Mouse (Mus musculus) layer of hippocampus, adult 9-10 months (tissue): ENCODE data around the gene Gxylt2.

Experiments
- DNase-seq: peaks from one replicate; pipeline ENCODE4 v3.0.0; 2022; ENCODE audit warnings: low spot score

The Gxylt2 gene

GRCm38 (mm10) chr6:100799766-100800165 lies 95.2 kb downstream of the Gxylt2 start:
- no peak for DNase-seq

DNA sequence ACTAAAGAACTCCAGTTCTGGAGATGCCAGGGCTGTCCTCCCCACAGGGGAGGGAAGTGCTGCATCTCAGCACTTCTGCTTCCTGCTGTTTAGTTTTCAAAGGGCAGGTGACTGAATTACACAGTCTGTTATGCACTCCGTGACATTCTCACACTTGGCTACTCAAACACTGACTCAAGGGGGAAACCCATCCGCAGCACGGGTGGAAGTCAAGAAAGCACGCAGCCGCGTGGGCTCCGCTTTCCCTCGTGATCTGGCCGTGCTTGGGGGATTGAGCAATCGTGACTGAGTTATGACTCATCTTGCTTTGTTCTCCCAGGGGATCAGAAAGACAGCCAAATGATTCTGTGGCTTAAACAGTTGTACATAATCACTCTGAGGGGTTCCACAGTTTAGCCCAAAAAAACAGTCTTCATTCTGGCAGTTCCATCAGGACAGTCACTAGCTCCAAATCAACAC lies 96.0 kb downstream of the Gxylt2 start:
- DNase-seq = peak; percentile 50

DNA sequence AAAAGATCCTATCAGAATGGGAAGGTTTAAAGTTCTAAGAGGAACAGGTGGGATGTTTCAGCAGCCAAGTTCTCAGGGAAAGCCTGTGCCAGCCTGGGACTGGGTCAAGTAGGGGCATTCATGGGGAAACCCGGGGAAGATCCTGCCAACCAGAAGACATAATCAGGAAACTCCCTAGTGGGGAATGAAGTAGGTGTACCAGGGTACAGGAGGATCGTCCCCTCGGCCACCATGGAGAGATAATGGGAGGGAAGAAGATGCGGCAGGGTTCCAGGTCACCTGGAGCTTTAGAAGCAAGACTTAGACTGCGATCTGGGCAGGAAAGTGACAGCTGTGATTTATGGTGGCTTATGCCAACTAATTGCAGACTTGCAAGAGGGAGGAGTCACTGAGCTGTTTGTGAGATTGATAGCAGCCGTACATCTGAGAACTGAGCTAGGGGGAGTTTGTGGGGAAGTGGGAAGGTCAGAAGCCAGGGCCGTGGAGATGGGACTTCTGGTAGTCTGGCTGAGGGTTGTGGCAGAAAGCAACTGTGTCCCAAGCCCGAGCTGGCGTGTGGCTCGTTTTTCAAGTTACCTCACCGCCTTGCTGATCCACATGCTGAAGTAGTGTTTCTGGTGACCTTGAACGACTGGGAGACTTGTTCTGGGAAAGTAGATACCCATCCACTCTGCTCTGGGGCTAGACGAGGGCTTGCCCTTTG lies 98.0 kb downstream of the Gxylt2 start:
- no peak for DNase-seq

DNA sequence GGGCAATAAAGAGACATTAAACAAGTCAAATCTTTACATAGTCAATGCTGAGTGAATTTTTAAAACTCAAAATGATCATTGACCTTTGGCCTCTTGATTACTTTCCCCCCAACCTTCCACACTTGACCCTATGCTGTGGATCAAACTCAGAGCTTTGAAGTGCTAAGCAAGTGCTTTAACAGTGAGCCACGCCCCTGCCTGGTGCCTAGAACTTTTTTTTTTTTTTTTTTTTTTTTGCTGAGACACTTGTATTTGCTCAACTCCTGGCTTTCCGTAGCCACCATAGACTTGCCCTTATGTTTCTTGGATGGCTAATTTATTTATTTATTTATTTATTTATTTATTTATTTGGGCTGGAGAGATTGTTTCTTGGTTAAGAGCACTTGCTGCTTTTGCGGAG lies 98.7 kb downstream of the Gxylt2 start:
- DNase-seq = no peak

- no peak for DNase-seq
These were observed 102.7 kb downstream of the Gxylt2 start for GRCm38 (mm10) chr6:100807187-100807586.

- DNase-seq = no peak
These were observed 103.2 kb downstream of the Gxylt2 start for GRCm38 (mm10) chr6:100807746-100808145.

DNA sequence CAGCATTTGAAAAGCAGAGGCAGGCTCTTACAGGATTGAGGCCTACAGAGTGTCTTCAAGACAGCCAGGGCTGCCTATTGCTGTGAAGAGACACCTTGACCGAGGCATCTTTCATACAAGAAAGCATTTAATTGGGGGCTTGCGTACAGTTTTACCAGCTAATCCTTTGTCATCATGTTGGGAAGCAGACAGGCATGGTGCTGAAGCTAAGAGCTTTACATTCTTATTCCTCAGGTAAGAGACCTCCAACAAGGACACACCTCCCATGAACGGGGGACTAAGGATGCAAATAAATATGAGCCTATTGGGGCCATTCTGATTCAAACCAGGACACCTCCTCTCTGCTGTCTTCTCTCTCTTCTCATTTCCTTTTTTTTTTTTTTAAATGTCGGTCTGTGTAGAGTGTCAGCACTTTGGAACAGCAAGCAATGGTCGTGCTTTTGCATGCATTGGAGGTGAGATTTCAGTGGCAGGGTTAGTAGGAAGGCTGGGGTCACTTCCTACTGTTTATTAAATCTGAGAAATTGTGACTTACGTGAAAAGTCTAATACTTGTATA lies 103.8 kb downstream of the Gxylt2 start:
- no peak for DNase-seq

GRCm38 (mm10) chr6:100810117-100810516 lies 105.6 kb downstream of the Gxylt2 start:
- no peak for DNase-seq

- no peak for DNase-seq
These were observed 107.2 kb downstream of the Gxylt2 start for GRCm38 (mm10) chr6:100811731-100812130.

DNA sequence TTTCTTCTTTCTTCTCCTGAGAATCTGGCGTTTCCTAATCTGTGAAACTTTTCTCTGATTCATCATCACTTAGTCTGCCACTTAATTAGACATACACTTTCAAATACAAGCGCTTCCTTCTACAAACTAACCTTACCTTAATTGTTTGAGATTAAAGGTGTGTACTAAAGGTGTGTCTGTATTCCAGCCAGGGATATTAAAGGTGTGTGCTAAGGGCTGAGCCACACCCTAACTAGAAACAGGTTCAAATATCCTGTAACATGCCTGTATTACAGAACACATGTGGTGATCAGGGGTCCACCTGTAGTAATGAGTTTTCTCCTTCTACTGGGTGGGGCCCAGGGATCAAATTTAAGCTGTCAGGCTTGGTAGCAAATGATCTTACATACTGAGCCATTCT lies 116.8 kb downstream of the Gxylt2 start:
- no peak for DNase-seq

DNA sequence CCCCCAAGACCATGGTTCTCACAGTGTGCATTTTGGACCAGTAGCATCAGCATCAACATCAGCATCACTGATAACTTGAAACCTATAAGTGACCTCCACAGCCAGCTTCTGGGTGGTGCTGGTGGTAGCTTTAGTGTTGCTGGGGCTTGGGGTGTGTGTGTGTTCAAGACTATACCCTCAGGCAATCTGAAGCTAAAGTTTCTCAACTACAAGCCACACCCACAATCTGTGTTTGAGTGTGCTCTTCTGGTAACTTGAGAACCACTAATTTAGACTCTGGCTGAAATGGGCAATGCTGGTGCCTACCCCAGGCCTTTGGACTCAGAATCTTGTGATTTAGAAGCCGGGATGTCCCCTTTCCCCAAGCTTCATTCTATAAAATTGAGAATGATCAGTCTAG lies 118.8 kb downstream of the Gxylt2 start:
- DNase-seq = no peak

GRCm38 (mm10) chr6:100824381-100824965 lies 119.9 kb downstream of the Gxylt2 start:
- no peak for DNase-seq

DNA sequence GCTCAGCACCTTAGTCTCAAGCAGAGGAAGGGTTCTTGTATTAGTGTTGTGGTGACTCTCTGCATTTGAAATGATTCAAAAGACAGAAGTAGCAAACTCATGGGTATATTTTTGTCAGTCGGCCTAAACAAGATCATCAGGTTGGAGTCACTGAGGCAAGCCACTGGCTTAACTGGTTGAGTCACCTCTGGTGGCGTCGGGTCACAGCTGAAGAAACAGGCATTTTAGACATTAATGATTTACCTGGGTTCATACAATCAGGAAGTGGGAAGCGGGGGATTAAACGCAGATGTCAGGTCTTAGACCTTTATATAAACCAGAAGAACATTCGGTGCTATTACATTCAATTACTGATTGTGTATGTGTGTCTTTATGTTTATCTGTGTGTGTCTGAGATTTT lies 121.5 kb downstream of the Gxylt2 start:
- DNase-seq = no peak

DNA sequence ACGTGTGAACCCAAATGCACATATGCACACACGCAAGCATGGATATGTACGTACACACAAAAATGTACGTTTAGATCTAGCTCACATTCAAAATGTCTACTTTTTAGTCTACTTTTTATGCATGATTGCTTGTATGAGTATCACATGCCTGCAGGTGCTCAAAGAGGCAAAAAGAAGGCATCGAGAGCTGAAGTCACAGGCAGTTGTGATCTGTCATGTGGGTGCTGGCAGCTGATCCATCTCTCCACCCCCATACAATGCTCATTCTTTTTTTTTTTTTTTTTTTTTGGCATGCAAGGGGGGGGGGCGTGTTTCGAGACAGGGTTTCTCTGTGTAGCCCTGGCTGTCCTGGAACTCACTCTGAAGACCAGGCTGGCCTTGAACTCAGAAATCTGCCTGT lies 124.0 kb downstream of the Gxylt2 start:
- no peak for DNase-seq

DNA sequence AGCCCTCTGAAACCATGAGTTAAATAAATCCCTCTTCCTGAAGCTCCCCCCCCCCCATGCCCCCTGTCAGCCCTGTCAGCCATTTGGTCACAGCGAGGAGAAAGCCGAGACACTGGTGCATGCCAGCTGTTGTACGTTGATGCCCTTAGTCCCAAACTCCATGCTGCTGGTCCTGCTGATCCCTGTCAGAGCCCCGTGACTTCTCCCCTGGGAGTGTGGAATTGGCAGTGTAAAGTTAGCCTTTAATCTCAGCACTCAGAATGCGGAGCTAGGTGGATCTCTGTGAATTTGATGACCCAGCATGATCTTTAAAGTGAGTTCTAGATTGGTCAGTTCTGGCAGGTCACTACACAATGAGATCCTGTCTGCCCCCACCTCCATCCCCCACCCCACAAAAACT lies 125.2 kb downstream of the Gxylt2 start:
- no peak for DNase-seq

DNA sequence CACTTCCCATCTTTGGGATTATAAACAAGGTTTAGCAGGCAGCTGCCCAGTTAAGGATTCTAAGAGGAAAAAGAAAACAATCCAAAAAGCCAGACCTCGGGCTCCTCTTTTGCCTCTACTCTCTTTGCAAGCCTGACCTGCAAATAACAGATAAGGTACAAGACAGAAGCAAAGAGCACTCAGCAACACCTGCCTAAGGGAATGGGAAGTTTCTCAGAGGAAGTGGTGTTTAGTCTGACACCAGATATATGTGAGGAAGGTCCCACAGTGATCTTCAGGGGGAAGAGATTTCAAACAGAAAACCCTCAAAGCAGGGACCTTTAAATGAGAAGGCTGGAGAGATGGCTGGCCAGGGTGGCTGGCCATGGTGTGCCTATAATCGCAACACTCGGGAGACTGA lies 126.7 kb downstream of the Gxylt2 start:
- DNase-seq = no peak

GRCm38 (mm10) chr6:100831751-100832150 lies 127.2 kb downstream of the Gxylt2 start:
- no peak for DNase-seq

DNA sequence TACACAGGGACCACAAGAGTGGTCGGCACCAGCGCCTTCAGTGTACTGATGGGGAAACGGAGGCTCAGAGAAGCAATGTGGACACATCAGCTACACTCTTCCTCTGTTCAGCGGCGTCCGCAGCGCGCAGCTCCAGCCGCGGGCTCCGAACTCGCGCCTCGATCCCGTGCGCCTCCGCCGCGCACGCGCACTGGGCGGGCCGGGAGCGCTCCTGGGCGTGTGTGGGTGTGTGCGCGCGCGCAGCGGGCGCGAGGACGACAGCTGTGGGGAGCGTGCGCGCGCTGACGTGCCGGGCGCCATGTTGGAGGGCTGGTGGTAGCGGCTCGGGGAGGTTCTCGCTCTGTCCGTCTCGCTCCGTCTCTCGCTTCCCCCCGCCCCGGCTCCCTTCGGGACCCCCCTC lies 128.8 kb downstream of the Gxylt2 start, which contains the start of gene Ppp4r2:
TSS of gene Ppp4r2 (plus strand) at position 268 of the 400 bp plus-strand sequence.
- DNase-seq = peak; percentile 69

DNA sequence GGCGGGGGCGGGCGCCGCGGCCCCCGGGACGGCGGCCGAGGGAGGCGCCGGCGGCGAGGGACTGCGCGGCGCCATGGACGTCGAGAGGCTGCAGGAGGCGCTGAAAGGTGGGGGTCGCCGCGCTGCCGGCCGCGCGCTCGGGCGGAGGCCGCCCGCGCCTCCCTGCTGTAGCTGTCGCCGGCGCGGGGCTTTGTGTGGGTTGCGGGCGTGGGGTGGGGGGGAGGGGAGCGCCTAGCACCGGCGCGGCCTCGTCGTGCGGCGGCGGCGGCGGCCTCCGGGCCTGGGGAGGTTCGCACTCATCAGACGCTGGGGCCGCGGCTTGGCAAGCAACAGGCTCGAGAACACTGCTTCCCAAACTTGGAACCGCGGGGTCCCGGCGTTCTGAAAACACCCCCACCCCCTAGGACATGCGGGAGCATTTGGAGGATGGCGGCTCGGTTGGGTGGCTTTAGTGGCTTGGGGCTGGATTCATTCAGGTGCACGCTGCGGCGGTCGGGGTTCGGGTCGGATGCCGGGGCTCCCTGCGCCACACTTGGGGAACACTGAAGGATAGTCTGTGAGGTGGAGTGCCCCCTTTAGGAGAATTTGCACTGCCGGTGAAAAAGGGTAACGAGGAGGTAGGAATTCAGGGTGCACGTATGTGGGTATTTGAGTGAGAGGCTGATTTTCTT lies 129.4 kb downstream of the Gxylt2 start:
- DNase-seq = peak; percentile 31

DNA sequence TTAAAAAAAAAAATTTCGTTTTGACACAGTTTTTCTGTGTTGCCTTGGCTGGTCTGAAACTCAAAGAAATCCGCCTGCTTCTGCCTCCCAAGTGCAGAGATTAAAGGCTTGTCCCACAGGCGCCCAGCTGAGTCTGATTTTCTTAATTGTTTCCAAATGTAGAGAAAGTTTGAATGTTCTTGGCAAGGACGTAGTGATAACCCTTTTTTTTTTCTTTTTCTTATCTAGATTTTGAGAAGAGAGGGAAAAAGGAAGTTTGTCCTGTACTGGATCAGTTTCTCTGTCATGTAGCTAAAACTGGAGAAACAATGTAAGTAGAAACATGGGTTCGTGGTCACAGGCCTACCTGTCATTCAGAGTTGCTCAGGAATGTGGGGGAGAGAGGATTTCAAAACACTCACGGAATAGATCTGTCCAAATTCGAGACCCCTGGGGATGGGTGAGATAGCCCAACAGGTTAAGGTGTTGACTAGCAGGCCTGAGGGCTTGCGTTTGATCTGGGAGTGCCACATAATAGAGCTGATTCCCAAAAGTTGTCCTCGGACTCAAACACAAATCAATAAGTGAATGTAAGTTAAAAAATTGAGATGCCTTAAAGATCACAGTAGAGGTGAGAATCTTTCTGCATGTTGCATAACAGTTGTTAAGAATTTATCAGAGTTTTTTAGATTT lies 130.1 kb downstream of the Gxylt2 start:
- DNase-seq = no peak

DNA sequence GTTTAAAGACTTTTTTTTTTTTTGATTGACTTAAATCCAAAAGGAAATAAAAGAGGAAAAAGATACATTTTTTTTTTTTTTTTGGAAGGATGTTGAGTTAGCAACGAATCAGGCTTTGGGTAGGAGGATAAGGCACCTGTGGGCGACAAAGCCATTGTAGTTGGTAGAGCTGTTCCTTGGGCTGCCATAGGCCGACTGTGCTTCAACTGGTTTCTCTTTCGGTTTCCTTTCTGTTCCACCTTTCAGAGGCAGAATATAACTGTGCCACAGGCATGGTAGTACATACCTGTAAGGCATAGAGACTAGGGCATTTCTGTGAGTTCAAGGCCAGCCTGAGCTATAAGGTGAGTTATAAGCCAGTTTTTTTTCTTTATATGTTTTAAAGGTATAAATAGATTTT lies 140.5 kb downstream of the Gxylt2 start:
- no peak for DNase-seq

GRCm38 (mm10) chr6:100847264-100847663 lies 142.7 kb downstream of the Gxylt2 start:
- DNase-seq = no peak
